Comparison of ENCODE assay signal across 28 mouse cellular contexts in the genomic region with DNA sequence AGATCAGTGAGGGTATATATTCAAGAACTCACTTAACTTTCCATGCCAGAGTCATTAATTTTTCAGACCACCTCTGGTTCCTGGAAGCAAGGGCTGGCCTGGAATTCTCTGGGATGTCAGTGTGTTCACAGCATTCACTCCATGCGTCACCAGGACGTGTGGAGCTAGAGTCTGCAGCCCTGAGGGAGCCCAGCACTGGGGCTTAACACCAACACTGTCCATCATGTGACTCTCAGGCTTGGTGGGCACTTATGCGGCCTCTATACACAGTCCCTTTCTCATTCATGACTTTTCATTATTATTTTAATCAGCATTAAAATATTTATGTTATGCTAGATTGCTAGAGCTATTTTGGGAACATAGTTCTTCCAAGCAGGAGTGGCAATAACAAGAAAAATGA.
DNase-seq lines count a peak whose midpoint lies in the region; ATAC-seq lines count a peak whose summit lies in the region.
"Had no signal": no experiment of that assay in that cellular context is flagged by ENCODE, and none has a peak within 500 bp of the region (broad histone marks: within the 10 kb centered on the region; RNA-seq: fewer than 3 reads in every experiment).

No protein-coding gene starts in this region.

- peaks cover 21% of the 10 kb centered on the region; the same call in 1 of the 2 replicates for H3K4me1 ChIP-seq in heart, embryonic 10.5 days
- H3K4me1 ChIP-seq in heart, embryonic 15.5 days (replicated peaks), result peaks cover 32% of the 10 kb centered on the region
- peaks cover 18% of the 10 kb centered on the region for H3K4me1 ChIP-seq in limb, embryonic 13.5 days
- H3K4me1 ChIP-seq in limb, embryonic 10.5 days, result peaks cover 9% of the 10 kb centered on the region
- peaks cover 26% of the 10 kb centered on the region for H3K4me1 ChIP-seq in intestine, embryonic 15.5 days (replicated peaks)
- H3K4me1 ChIP-seq: liver, embryonic 15.5 days had no signal

- ATAC-seq in heart, embryonic 15.5 days (replicated peaks; ENCODE audit: insufficient number of reproducible peaks, insufficient read depth, low FRiP score, low read depth), result no peak; the same call in 1 of the 2 replicates
- ATAC-seq in limb, embryonic 13.5 days (ENCODE audit: low FRiP score, low read depth), result 0 out of 2 replicates have a peak, but pooled peaks have one; percentile 28
- peak; percentile 49; the same call in 1 of the 2 replicates for ATAC-seq in intestine, embryonic 15.5 days
- ATAC-seq: forebrain, embryonic 13.5 days had no signal

- H3K4me3 ChIP-seq in heart, embryonic 10.5 days, result no peak overlapping the region
- H3K4me3 ChIP-seq in heart, embryonic 15.5 days, result no peak overlapping the region
- H3K4me3 ChIP-seq in limb, embryonic 13.5 days, result no peak overlapping the region
- H3K4me3 ChIP-seq in limb, embryonic 10.5 days, result no peak overlapping the region
- H3K4me3 ChIP-seq in intestine, embryonic 15.5 days (replicated peaks), result no peak overlapping the region
- H3K4me3 ChIP-seq: forebrain, embryonic 13.5 days; liver, embryonic 15.5 days; neural tube, embryonic 15.5 days had no signal

- no peak for DNase-seq in heart, embryonic 10.5 days (ENCODE audit: low spot score)
- no peak for DNase-seq in heart, postnatal 36 days
- DNase-seq in heart, postnatal 14 days, result no peak
- no peak for DNase-seq in limb, embryonic 10.5 days (ENCODE audit: low spot score)
- no peak for DNase-seq in gastrocnemius, postnatal 14 days
- DNase-seq: adrenal gland, adult 8-10 months; cerebellum, adult 2 months; cerebellum, postnatal 14 days; gastrocnemius, postnatal 25 days; kidney, adult 8-10 months; kidney, postnatal 4 days; layer of hippocampus, postnatal 36 days; left cerebral cortex, postnatal 4 days; lung, embryonic 14.5 days; lung, postnatal 14 days; right cerebral cortex, adult 18-20 months; spleen, adult 18-20 months; thymus, adult 2 months; thymus, postnatal 36 days had no signal

- WGBS in heart, embryonic 10.5 days, result 63% methylated on average over 3 of the region's 3 CpGs
- 38% methylated on average over 3 of the region's 3 CpGs for WGBS in heart, embryonic 15.5 days
- 57% methylated on average over 3 of the region's 3 CpGs for WGBS in limb, embryonic 13.5 days
- WGBS in limb, embryonic 10.5 days, result 81% methylated on average over 3 of the region's 3 CpGs
- WGBS in intestine, embryonic 15.5 days, result 65% methylated on average over 3 of the region's 3 CpGs

- no peaks in the 10 kb centered on the region for H3K9me3 ChIP-seq in heart, embryonic 10.5 days
- H3K9me3 ChIP-seq in heart, embryonic 15.5 days (replicated peaks), result no peaks in the 10 kb centered on the region
- 0 out of 2 replicates have a peak, but pooled peaks cover 5% of the 10 kb centered on the region for H3K9me3 ChIP-seq in limb, embryonic 13.5 days
- H3K9me3 ChIP-seq in limb, embryonic 10.5 days (replicated peaks), result no peaks in the 10 kb centered on the region
- H3K9me3 ChIP-seq in intestine, embryonic 15.5 days, result no peaks in the 10 kb centered on the region
- H3K9me3 ChIP-seq: forebrain, embryonic 13.5 days; G1E; liver, embryonic 15.5 days; neural tube, embryonic 15.5 days had no signal

- no peaks in the 10 kb centered on the region for H3K27me3 ChIP-seq in heart, embryonic 10.5 days (ENCODE audit: insufficient read depth, poor library complexity, severe bottlenecking)
- no peaks in the 10 kb centered on the region for H3K27me3 ChIP-seq in heart, embryonic 15.5 days
- H3K27me3 ChIP-seq in limb, embryonic 13.5 days, result peaks cover 34% of the 10 kb centered on the region
- no peaks in the 10 kb centered on the region for H3K27me3 ChIP-seq in limb, embryonic 10.5 days (ENCODE audit: low read depth, poor library complexity, severe bottlenecking)
- H3K27me3 ChIP-seq in intestine, embryonic 15.5 days (replicated peaks), result no peaks in the 10 kb centered on the region
- H3K27me3 ChIP-seq: forebrain, embryonic 13.5 days; liver, embryonic 15.5 days; neural tube, embryonic 15.5 days had no signal

- no peak overlapping the region for H3K9ac ChIP-seq in heart, embryonic 15.5 days
- H3K9ac ChIP-seq in limb, embryonic 13.5 days, result no peak overlapping the region
- H3K9ac ChIP-seq in intestine, embryonic 15.5 days, result no peak overlapping the region
- H3K9ac ChIP-seq: forebrain, embryonic 13.5 days; hindbrain, embryonic 14.5 days; liver, embryonic 15.5 days; lung, embryonic 14.5 days; neural tube, embryonic 15.5 days had no signal

- peak overlapping the region; percentile 53 for H3K27ac ChIP-seq in heart, embryonic 10.5 days
- H3K27ac ChIP-seq in heart, embryonic 15.5 days, result peak overlapping the region; percentile 66
- H3K27ac ChIP-seq in limb, embryonic 13.5 days, result no peak overlapping the region
- H3K27ac ChIP-seq in limb, embryonic 10.5 days, result no peak overlapping the region
- H3K27ac ChIP-seq in intestine, embryonic 15.5 days, result no peak overlapping the region
- H3K27ac ChIP-seq: forebrain, embryonic 13.5 days; hindbrain, embryonic 14.5 days; kidney, postnatal 0 days; liver, embryonic 15.5 days; neural tube, embryonic 15.5 days had no signal

- intact Hi-C loops in heart, postnatal 36 days (cut with DNase I), result loop anchor here (5.0 kb wide), 2 partner anchors 192 to 247 kb away; a partner anchor contains a TSS
- intact Hi-C loops in heart, postnatal 14 days (cut with DNase I), result loop anchor here (5.0 kb wide), 1 partner anchor 192 kb away; a partner anchor contains a TSS
- intact Hi-C loops in gastrocnemius, postnatal 14 days (cut with DNase I; ENCODE audit: low total_unique reads), result no loop called here

- no peak overlapping the region for H3K4me2 ChIP-seq in heart, embryonic 15.5 days
- H3K4me2 ChIP-seq in limb, embryonic 13.5 days (replicated peaks), result no peak overlapping the region
- no peak overlapping the region for H3K4me2 ChIP-seq in intestine, embryonic 15.5 days (replicated peaks)
- H3K4me2 ChIP-seq: forebrain, embryonic 13.5 days; hindbrain, embryonic 14.5 days; liver, embryonic 15.5 days; lung, embryonic 14.5 days; neural tube, embryonic 15.5 days had no signal

- H3K36me3 ChIP-seq in heart, embryonic 10.5 days, result peaks cover 30% of the 10 kb centered on the region
- 0 out of 2 replicates have a peak, but pooled peaks cover 2% of the 10 kb centered on the region for H3K36me3 ChIP-seq in heart, embryonic 15.5 days
- H3K36me3 ChIP-seq in limb, embryonic 13.5 days, result peaks cover 16% of the 10 kb centered on the region
- H3K36me3 ChIP-seq in limb, embryonic 10.5 days, result peaks cover 41% of the 10 kb centered on the region
- H3K36me3 ChIP-seq in intestine, embryonic 15.5 days, result no peaks in the 10 kb centered on the region; the same call in 1 of the 2 replicates
- H3K36me3 ChIP-seq: G1E; liver, embryonic 15.5 days had no signal

Comparison
In these comparisons a context has a peak if more than half of its experiments do, and no peak if none do; other contexts are left out.
1. H3K27ac ChIP-seq: peak in heart, embryonic 10.5 days (single experiment) and heart, embryonic 15.5 days (single experiment); none in limb, embryonic 13.5 days (single experiment), limb, embryonic 10.5 days (single experiment) and intestine, embryonic 15.5 days (single experiment).